Mouse (Mus musculus): ENCODE data around the gene Atp8b2. TPM values are rescaled to one million over a fixed set of nuclear protein-coding genes. Genes with fewer than 3 reads are reported as not detected.

Atp8b2 gene
- polyA plus RNA-seq, 2 experiments = 1.8 to 3.4 TPM

- Histone ChIP-seq H3K9ac (replicated peaks) (no peak overlapping the region), H3K27me3 (ENCODE audit: control insufficient read depth, insufficient read depth, low read length) (no peaks in the 10 kb centered on the region), H3K36me3 (replicated peaks; ENCODE audit: control insufficient read depth, insufficient read depth, low read depth) (no peaks in the 10 kb centered on the region), H3K4me2 (ENCODE audit: low read depth) (no peak overlapping the region), H3K27ac (no peak overlapping the region), H3K9me3 (ENCODE audit: control insufficient read depth, low read length) (no peaks in the 10 kb centered on the region), H3K4me3 (ENCODE audit: insufficient read depth in 1 of 2, low read depth in 2 of 2, low read length in 2 of 2) (no peak overlapping the region), H3K4me1 (replicated peaks; ENCODE audit: control insufficient read depth in 2 of 2, insufficient read depth in 2 of 2, low read length in 1 of 2) (no peaks in the 10 kb centered on the region)
- ATAC-seq (ENCODE audit: insufficient read depth) (no peak), DNase-seq (ENCODE audit: low read depth in 3 of 3, low spot score in 3 of 3) (no peak)
- 59% methylated on average over 5 of the region's 5 CpGs for WGBS (ENCODE audit: insufficient replicate concordance)
- TF ChIP-seq CTCF (IDR thresholded peaks at IDR 0.05; ENCODE audit: low read depth) (no peak), EP300 (IDR thresholded peaks at IDR 0.05; ENCODE audit: low read depth) (no peak)
These were observed 19.1 kb upstream of the Atp8b2 start for GRCm38 (mm10) chr3:89982426-89982825.

DNA sequence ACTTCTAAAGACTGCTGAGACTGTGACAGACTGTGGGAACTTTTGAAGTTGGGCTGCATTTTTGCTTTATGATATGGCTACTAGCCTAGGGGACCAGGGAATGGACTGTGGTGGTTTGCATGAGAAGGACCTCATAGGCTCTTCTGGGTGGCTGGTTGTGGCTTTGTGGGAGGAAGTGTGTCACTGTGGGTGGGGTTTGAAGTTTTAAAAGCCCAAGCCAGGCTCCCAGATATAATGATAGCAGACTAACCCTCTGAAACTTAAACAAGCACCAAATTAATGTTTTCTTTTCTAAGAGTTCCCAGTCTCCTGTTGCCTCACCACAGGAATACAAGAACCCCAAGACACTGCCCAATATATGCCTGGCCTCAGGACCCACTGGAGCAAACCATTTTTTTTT, 13.6 kb upstream of the Atp8b2 start:
- no peaks in the 10 kb centered on the region for H3K36me3 ChIP-seq (replicated peaks; ENCODE audit: control insufficient read depth, insufficient read depth, low read depth)
- H3K9ac ChIP-seq (replicated peaks) = no peak overlapping the region
- H3K4me2 ChIP-seq (ENCODE audit: low read depth) = no peak overlapping the region
- H3K27me3 ChIP-seq (ENCODE audit: control insufficient read depth, insufficient read depth, low read length) = no peaks in the 10 kb centered on the region
- no peaks in the 10 kb centered on the region for H3K9me3 ChIP-seq (ENCODE audit: control insufficient read depth, low read length)
- TF ChIP-seq CTCF (IDR thresholded peaks at IDR 0.05; ENCODE audit: low read depth) = no peak
- no peak for TF ChIP-seq EP300 (IDR thresholded peaks at IDR 0.05; ENCODE audit: low read depth)
- no peak for ATAC-seq (ENCODE audit: insufficient read depth)
- H3K4me1 ChIP-seq (replicated peaks; ENCODE audit: control insufficient read depth in 2 of 2, insufficient read depth in 2 of 2, low read length in 1 of 2) = no peaks in the 10 kb centered on the region
- no peak overlapping the region for H3K4me3 ChIP-seq (ENCODE audit: insufficient read depth in 1 of 2, low read depth in 2 of 2, low read length in 2 of 2)
- no peak overlapping the region for H3K27ac ChIP-seq
- DNase-seq (ENCODE audit: low read depth in 3 of 3, low spot score in 3 of 3) = no peak

DNA sequence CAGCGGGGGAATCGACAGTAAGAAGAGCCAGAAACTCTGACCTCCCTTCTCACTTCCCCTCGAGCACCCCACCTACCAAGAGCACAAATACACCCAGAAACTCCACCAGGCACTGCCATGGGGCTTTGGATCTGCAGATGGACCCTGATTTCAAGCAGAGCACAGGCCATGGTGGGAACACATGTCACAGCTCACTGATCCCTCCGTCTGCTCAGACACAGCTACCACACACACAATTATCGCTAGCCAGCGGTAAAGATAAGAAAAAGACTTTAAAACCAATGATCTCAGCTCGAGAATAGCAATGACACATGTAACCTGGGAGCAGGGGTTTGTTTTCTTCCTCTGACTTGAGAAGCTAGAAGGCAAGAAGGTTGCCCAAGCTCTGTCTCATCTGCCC, 5.2 kb upstream of the Atp8b2 start:
- TF ChIP-seq EP300 (IDR thresholded peaks at IDR 0.05; ENCODE audit: low read depth) (no peak), CTCF (IDR thresholded peaks at IDR 0.05; ENCODE audit: low read depth) (no peak)

GRCm38 (mm10) chr3:89966946-89967345, 3.6 kb upstream of the Atp8b2 start:
- Histone ChIP-seq H3K4me3 (ENCODE audit: insufficient read depth in 1 of 2, low read depth in 2 of 2, low read length in 2 of 2) (no peak overlapping the region), H3K4me2 (ENCODE audit: low read depth) (no peak overlapping the region), H3K27me3 (ENCODE audit: control insufficient read depth, insufficient read depth, low read length) (peaks cover 19% of the 10 kb centered on the region), H3K9me3 (ENCODE audit: control insufficient read depth, low read length) (no peaks in the 10 kb centered on the region), H3K9ac (replicated peaks) (no peak overlapping the region), H3K4me1 (replicated peaks; ENCODE audit: control insufficient read depth in 2 of 2, insufficient read depth in 2 of 2, low read length in 1 of 2) (no peaks in the 10 kb centered on the region; a peak in 1 of 4 replicates), H3K27ac (no peak overlapping the region), H3K36me3 (replicated peaks; ENCODE audit: control insufficient read depth, insufficient read depth, low read depth) (no peaks in the 10 kb centered on the region)
- no peak for TF ChIP-seq EP300 (IDR thresholded peaks at IDR 0.05; ENCODE audit: low read depth)
- TF ChIP-seq CTCF (IDR thresholded peaks at IDR 0.05; ENCODE audit: low read depth) = peak; percentile 53
- ATAC-seq (ENCODE audit: insufficient read depth) = no peak
- WGBS (ENCODE audit: insufficient replicate concordance) = 50% methylated on average over 4 of the region's 4 CpGs
- DNase-seq (ENCODE audit: low read depth in 3 of 3, low spot score in 3 of 3) = peak in 1 of 3 experiments; percentile 6

More for the DNA sequence above, 5.2 kb upstream of the Atp8b2 start:
- no peak overlapping the region for H3K4me3 ChIP-seq (ENCODE audit: insufficient read depth in 1 of 2, low read depth in 2 of 2, low read length in 2 of 2)
- H3K27me3 ChIP-seq (ENCODE audit: control insufficient read depth, insufficient read depth, low read length) = peaks cover 4% of the 10 kb centered on the region
- no peaks in the 10 kb centered on the region for H3K4me1 ChIP-seq (replicated peaks; ENCODE audit: control insufficient read depth in 2 of 2, insufficient read depth in 2 of 2, low read length in 1 of 2)
- WGBS (ENCODE audit: insufficient replicate concordance) = 24% methylated on average over 7 of the region's 7 CpGs
- no peak overlapping the region for H3K27ac ChIP-seq
- DNase-seq (ENCODE audit: low read depth in 3 of 3, low spot score in 3 of 3) (no peak), ATAC-seq (ENCODE audit: insufficient read depth) (no peak)
- no peak overlapping the region for H3K4me2 ChIP-seq (ENCODE audit: low read depth)
- no peaks in the 10 kb centered on the region for H3K9me3 ChIP-seq (ENCODE audit: control insufficient read depth, low read length)
- no peaks in the 10 kb centered on the region for H3K36me3 ChIP-seq (replicated peaks; ENCODE audit: control insufficient read depth, insufficient read depth, low read depth)
- no peak overlapping the region for H3K9ac ChIP-seq (replicated peaks)

- Histone ChIP-seq H3K36me3 (replicated peaks; ENCODE audit: control insufficient read depth, insufficient read depth, low read depth) (no peaks in the 10 kb centered on the region), H3K4me2 (ENCODE audit: low read depth) (no peak overlapping the region), H3K27ac (no peak overlapping the region), H3K9me3 (ENCODE audit: control insufficient read depth, low read length) (no peaks in the 10 kb centered on the region), H3K9ac (replicated peaks) (no peak overlapping the region), H3K27me3 (ENCODE audit: control insufficient read depth, insufficient read depth, low read length) (peaks cover 28% of the 10 kb centered on the region), H3K4me1 (replicated peaks; ENCODE audit: control insufficient read depth in 2 of 2, insufficient read depth in 2 of 2, low read length in 1 of 2) (peaks cover 0 to 7% of the 10 kb centered on the region in 2 experiments; a peak in 2 of 4 replicates), H3K4me3 (ENCODE audit: insufficient read depth in 1 of 2, low read depth in 2 of 2, low read length in 2 of 2) (no peak overlapping the region)
- no peak for TF ChIP-seq CTCF (IDR thresholded peaks at IDR 0.05; ENCODE audit: low read depth)
- TF ChIP-seq EP300 (IDR thresholded peaks at IDR 0.05; ENCODE audit: low read depth) = no peak
- no peak for ATAC-seq (ENCODE audit: insufficient read depth)
- DNase-seq (ENCODE audit: low read depth in 3 of 3, low spot score in 3 of 3) = no peak
- WGBS (ENCODE audit: insufficient replicate concordance) = 65% methylated on average over 5 of the region's 5 CpGs
These were observed 2.7 kb upstream of the Atp8b2 start for GRCm38 (mm10) chr3:89965972-89966371.
